Mouse (Mus musculus) MEL (cell line): ENCODE measurements around the gene Cort. TPM values are rescaled to one million over a fixed set of nuclear protein-coding genes. Genes with fewer than 3 reads are reported as not detected.
A peak's percentile ranks its signal among the peaks of the same experiment; 100 is the strongest.

Experiments
- DNase-seq: peaks from one replicate; pipeline ENCODE4 v3.0.0; 2011; ENCODE audit warnings: low read depth, low spot score
- H3K27ac ChIP-seq: 2 replicates; pipeline ENCODE4 v1.5.1; 2012; ENCODE audit warnings: low read depth, mild to moderate bottlenecking, control low read depth, low read length, moderate library complexity; ENCODE audit not compliant: control insufficient read depth
- H3K27me3 ChIP-seq, 2 experiments: fragments of 150-350 bp in 1 of 2; sonication (generic) in 1 of 2; 2 replicates each; pipeline ENCODE4 v1.6.1; 2012; ENCODE audit warnings: low read length in 2 of 2, mild to moderate bottlenecking in 2 of 2, improper control_type of control experiment in 1 of 2, moderate library complexity in 1 of 2; ENCODE audit not compliant: insufficient read depth in 2 of 2, control insufficient read depth in 1 of 2
- H3K36me3 ChIP-seq, 2 experiments: 2 replicates each; pipeline ENCODE4 v1.6.1; 2012 to 2014; ENCODE audit warnings: low read length in 2 of 2, improper control_type of control experiment in 1 of 2, inconsistent platforms in 1 of 2, mild to moderate bottlenecking in 1 of 2; ENCODE audit not compliant: insufficient read depth in 2 of 2, control insufficient read depth in 1 of 2
- H3K4me1 ChIP-seq, 2 experiments: fragments of 150-350 bp in 1 of 2; sonication (generic) in 1 of 2; 2 replicates each; pipeline ENCODE4 v1.6.1; 2012; ENCODE audit warnings: low read length in 2 of 2, improper control_type of control experiment in 1 of 2, mild to moderate bottlenecking in 1 of 2; ENCODE audit not compliant: insufficient read depth in 2 of 2, control insufficient read depth in 1 of 2
- H3K4me3 ChIP-seq, 2 experiments: fragments of 150-350 bp in 1 of 2; sonication (generic) in 1 of 2; 2 replicates each; pipeline ENCODE4 v1.5.1; 2012; ENCODE audit warnings: low read depth in 2 of 2, low read length in 2 of 2, mild to moderate bottlenecking in 2 of 2, moderate library complexity in 2 of 2, control low read depth in 1 of 2, improper control_type of control experiment in 1 of 2; ENCODE audit not compliant: control insufficient read depth in 1 of 2, insufficient read depth in 1 of 2
- H3K79me2 ChIP-seq: 2 replicates; pipeline ENCODE4 v1.6.1; 2012; ENCODE audit warnings: mild to moderate bottlenecking, low read length, moderate library complexity; ENCODE audit not compliant: control insufficient read depth, poor library complexity, insufficient read depth
- H3K9ac ChIP-seq: 2 replicates; pipeline ENCODE4 v1.6.1; 2012; ENCODE audit warnings: low read depth, mild to moderate bottlenecking, control low read depth, low read length, moderate library complexity; ENCODE audit not compliant: control insufficient read depth, poor library complexity, severe bottlenecking
- H3K9me3 ChIP-seq: fragments of 150-350 bp; sonication (generic); replicated peaks from 2 replicates; pipeline ENCODE4 v1.6.1; 2012; ENCODE audit warnings: mild to moderate bottlenecking, low read length, improper control_type of control experiment, moderate library complexity; ENCODE audit not compliant: insufficient read depth
- BHLHE40 ChIP-seq: IDR thresholded peaks from 2 replicates; pipeline ENCODE4 v1.6.1; 2012; ENCODE audit warnings: low read depth, mild to moderate bottlenecking, inconsistent platforms, low read length, improper control_type of control experiment, borderline replicate concordance
- CHD1 ChIP-seq: IDR thresholded peaks from 2 replicates; pipeline ENCODE4 v1.6.1; 2012; ENCODE audit warnings: low read depth, mild to moderate bottlenecking, inconsistent platforms, low read length, improper control_type of control experiment
- CTCF ChIP-seq, 3 experiments: IDR thresholded peaks in 2 of 3; conservative IDR thresholded peaks in 1 of 3; 2 replicates each; pipeline ENCODE4 v1.5.1; 2011 to 2012; ENCODE audit warnings: low read length in 3 of 3, low read depth in 2 of 3, mild to moderate bottlenecking in 2 of 3, improper control_type of control experiment in 1 of 3, inconsistent platforms in 1 of 3, mixed read lengths in 1 of 3, moderate library complexity in 1 of 3; ENCODE audit not compliant: control insufficient read depth in 1 of 3, insufficient read depth in 1 of 3, poor library complexity in 1 of 3, severe bottlenecking in 1 of 3
- ELF1 ChIP-seq: IDR thresholded peaks from 2 replicates; pipeline ENCODE4 v1.6.1; 2014; ENCODE audit warnings: low read depth, mild to moderate bottlenecking, inconsistent platforms, low read length, improper control_type of control experiment, moderate library complexity
- EP300 ChIP-seq, 2 experiments: IDR thresholded peaks; 2 replicates each; pipeline ENCODE4 v1.6.1; 2011; ENCODE audit warnings: improper control_type of control experiment in 2 of 2, low read length in 2 of 2, low read depth in 1 of 2, mild to moderate bottlenecking in 1 of 2
- GABPA ChIP-seq: IDR thresholded peaks from 2 replicates; pipeline ENCODE4 v1.6.1; 2012; ENCODE audit warnings: low read depth, mild to moderate bottlenecking, inconsistent platforms, low read length, improper control_type of control experiment, moderate library complexity
- JUND ChIP-seq: IDR thresholded peaks from 2 replicates; pipeline ENCODE4 v1.6.1; 2011; ENCODE audit warnings: low read depth, mild to moderate bottlenecking, improper control_type of control experiment, low read length
- KAT2A ChIP-seq: conservative IDR thresholded peaks from 2 replicates; pipeline ENCODE4 v1.6.1; 2012; ENCODE audit warnings: low read depth, low read length, improper control_type of control experiment, inconsistent platforms
- MAX ChIP-seq: IDR thresholded peaks from 2 replicates; pipeline ENCODE4 v1.6.1; 2011; ENCODE audit warnings: low read length, improper control_type of control experiment
- MEF2A ChIP-seq: IDR thresholded peaks from 2 replicates; pipeline ENCODE4 v1.6.1; 2014; ENCODE audit warnings: low read depth, mild to moderate bottlenecking, inconsistent platforms, low read length, improper control_type of control experiment; ENCODE audit not compliant: poor library complexity, insufficient replicate concordance, severe bottlenecking; ENCODE audit errors: extremely low read depth
- MXI1 ChIP-seq: IDR thresholded peaks from 2 replicates; pipeline ENCODE4 v1.6.1; 2011; ENCODE audit warnings: mild to moderate bottlenecking, low read depth, low read length, improper control_type of control experiment
- MYB ChIP-seq: IDR thresholded peaks from 2 replicates; pipeline ENCODE4 v1.6.1; 2011; ENCODE audit warnings: mild to moderate bottlenecking, low read depth, low read length, improper control_type of control experiment
- MYC ChIP-seq: IDR thresholded peaks from 2 replicates; pipeline ENCODE4 v1.6.1; 2011; ENCODE audit warnings: low read depth, mild to moderate bottlenecking, low read length, improper control_type of control experiment, moderate library complexity
- NELFE ChIP-seq: IDR thresholded peaks from 2 replicates; pipeline ENCODE4 v1.6.1; 2011; ENCODE audit warnings: low read depth, low read length, improper control_type of control experiment
- POLR2AphosphoS5 ChIP-seq: IDR thresholded peaks from 2 replicates; pipeline ENCODE4 v1.6.1; 2012; ENCODE audit warnings: low read depth, borderline replicate concordance, mild to moderate bottlenecking, inconsistent platforms, low read length, moderate library complexity, mixed read lengths
- RAD21 ChIP-seq: IDR thresholded peaks from 2 replicates; pipeline ENCODE4 v1.6.1; 2011; ENCODE audit warnings: mild to moderate bottlenecking, low read depth, low read length, improper control_type of control experiment
- RCOR1 ChIP-seq: IDR thresholded peaks from 2 replicates; pipeline ENCODE4 v1.6.1; 2012; ENCODE audit warnings: low read depth, mild to moderate bottlenecking, inconsistent platforms, low read length, improper control_type of control experiment
- SMC3 ChIP-seq: IDR thresholded peaks from 2 replicates; pipeline ENCODE4 v1.6.1; 2011; ENCODE audit warnings: low read depth, low read length, improper control_type of control experiment
- TAL1 ChIP-seq: IDR thresholded peaks from 2 replicates; pipeline ENCODE4 v1.6.1; 2012; ENCODE audit warnings: mild to moderate bottlenecking, inconsistent platforms, low read length, moderate library complexity, mixed read lengths
- TCF12 ChIP-seq: IDR thresholded peaks from 2 replicates; pipeline ENCODE4 v1.6.1; 2014; ENCODE audit warnings: low read depth, mild to moderate bottlenecking, inconsistent platforms, low read length, improper control_type of control experiment, moderate library complexity
- UBTF ChIP-seq: IDR thresholded peaks from 2 replicates; pipeline ENCODE4 v1.6.1; 2012; ENCODE audit warnings: low read depth, mild to moderate bottlenecking, inconsistent platforms, low read length, improper control_type of control experiment, moderate library complexity, borderline replicate concordance; ENCODE audit not compliant: insufficient read depth
- USF1 ChIP-seq: IDR thresholded peaks from 2 replicates; pipeline ENCODE4 v1.6.1; 2014; ENCODE audit warnings: low read depth, mild to moderate bottlenecking, inconsistent platforms, low read length, improper control_type of control experiment, moderate library complexity
- ZC3H11A ChIP-seq: IDR thresholded peaks from 2 replicates; pipeline ENCODE4 v1.6.1; 2012; ENCODE audit warnings: low read depth, mild to moderate bottlenecking, inconsistent platforms, low read length, improper control_type of control experiment
- polyA plus RNA-seq, 2 experiments: library from polyadenylated mRNA; stranded (reverse) in 1 of 2; unstranded in 1 of 2; fragments of >175 nt in 1 of 2; fragments of >200 nt in 1 of 2; gene quantifications; 2 replicates each; pipeline versions ENCODE4 v1.2.1 to v1.2.4; 2012; ENCODE audit warnings: low replicate concordance in 2 of 2, low read depth in 1 of 2; ENCODE audit not compliant: insufficient read length in 2 of 2, insufficient read depth in 1 of 2, missing spikeins in 1 of 2
- total RNA-seq: library from RNA; depleted of rRNA; stranded (reverse); fragments of 300-350 nt; gene quantifications from 2 replicates; pipeline ENCODE4 v1.2.3, GENCODE M21; 2012

Gene Cort
- total and polyA plus RNA-seq, 3 experiments: 0.39 to 2.0 TPM; not detected in 1

DNA sequence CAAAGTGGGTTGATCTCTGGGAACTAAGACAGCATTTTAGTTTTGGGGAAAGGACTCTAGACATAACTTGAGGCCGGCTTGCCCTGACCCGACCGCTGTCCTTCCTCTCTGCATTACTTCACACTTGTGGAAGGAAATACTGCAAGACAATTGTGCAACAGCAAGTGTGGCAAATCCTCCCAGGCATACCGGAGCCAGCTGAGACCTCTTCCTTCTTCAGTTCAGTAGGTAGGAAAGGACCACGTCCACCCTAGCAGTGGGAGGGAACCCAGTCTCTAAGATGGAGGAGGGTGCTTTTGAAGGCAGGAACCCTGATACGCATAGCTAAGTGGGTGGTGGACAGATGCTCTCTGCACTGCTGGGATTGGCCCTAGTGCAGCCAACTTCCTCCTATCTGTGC, 29.1 kb upstream of the Cort start:
- TF ChIP-seq POLR2AphosphoS5 (no peak), ZC3H11A (no peak), NELFE (no peak), TCF12 (no peak), JUND (no peak), RAD21 (no peak), EP300 (IDR thresholded peaks at IDR 0.05; ENCODE audit: low read depth in 1 of 2, low read length in 2 of 2) (no peak), KAT2A (no peak), MYB (no peak), MXI1 (no peak), MAX (no peak)
- H3K9me3 ChIP-seq: no peaks in the 10 kb centered on the region
- peaks cover 14 to 25% of the 10 kb centered on the region in 2 experiments for H3K36me3 ChIP-seq
- H3K27ac ChIP-seq: no peak overlapping the region
- DNase-seq: no peak
- H3K27me3 ChIP-seq: no peaks in the 10 kb centered on the region
- H3K4me3 ChIP-seq: no peak overlapping the region
- no peaks in the 10 kb centered on the region for H3K79me2 ChIP-seq
- H3K9ac ChIP-seq: no peak overlapping the region
- H3K4me1 ChIP-seq: peaks cover 12 to 23% of the 10 kb centered on the region in 2 experiments

DNA sequence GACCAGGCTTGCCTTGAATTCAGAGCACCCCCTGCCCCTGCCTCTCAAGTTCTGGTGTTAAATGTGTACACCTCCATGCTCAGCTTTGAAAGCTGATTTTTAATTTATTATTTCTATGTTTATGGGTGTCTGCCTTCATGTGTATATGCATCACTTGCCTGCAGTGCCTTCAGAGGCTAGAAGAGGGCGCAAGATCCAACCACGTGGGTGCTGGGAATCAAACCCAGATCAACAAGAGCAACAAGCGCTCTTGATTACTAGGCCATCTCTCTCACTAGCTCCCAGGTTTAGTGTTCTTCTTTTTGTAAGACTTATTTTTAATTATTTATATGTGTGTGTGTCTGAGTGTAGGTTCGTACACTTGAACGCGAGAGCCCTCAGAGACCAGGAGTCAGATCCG, 28.3 kb upstream of the Cort start:
- Histone ChIP-seq H3K9ac (no peak overlapping the region), H3K4me3 (no peak overlapping the region), H3K27me3 (no peaks in the 10 kb centered on the region), H3K4me1 (peaks cover 11 to 15% of the 10 kb centered on the region in 2 experiments), H3K79me2 (no peaks in the 10 kb centered on the region), H3K9me3 (no peaks in the 10 kb centered on the region)
- no peak for DNase-seq
- TF ChIP-seq CTCF (IDR thresholded peaks at IDR 0.05 in 2 of 3, conservative IDR thresholded peaks at IDR 0.05 in 1 of 3; ENCODE audit: control insufficient read depth in 1 of 3, insufficient read depth in 1 of 3, low read depth in 2 of 3, low read length in 3 of 3, poor library complexity in 1 of 3, severe bottlenecking in 1 of 3) (peak in 2 of 3 experiments; percentile 10 to 22; a peak in 3 of 6 replicates), MAX (no peak)
- TF ChIP-seq, all 39 proteins: peak for 1
- Histone ChIP-seq H3K27ac (no peak overlapping the region), H3K36me3 (peaks cover 14 to 17% of the 10 kb centered on the region in 2 experiments)

DNA sequence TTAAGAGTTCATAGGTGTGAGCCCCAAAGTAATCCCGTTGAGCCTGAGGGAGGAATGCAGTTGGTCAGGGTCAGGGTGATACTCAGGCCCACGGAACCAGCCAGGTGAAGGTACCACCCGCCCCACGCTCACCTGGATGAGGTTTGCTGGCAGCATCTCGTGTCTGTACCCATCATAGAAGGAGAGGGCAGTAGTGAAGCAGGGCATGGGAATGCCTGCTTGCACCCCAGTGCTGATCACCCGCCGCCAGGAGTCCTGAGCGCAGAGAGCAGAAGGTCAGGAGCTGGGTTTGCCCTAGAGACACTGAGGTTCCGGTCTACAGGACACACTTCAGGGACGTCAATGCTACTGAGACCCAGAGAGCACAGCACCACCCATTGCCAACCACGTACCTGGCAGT, 24.2 kb upstream of the Cort start:
- H3K36me3 ChIP-seq: peaks cover 0 to 6% of the 10 kb centered on the region in 2 experiments; a peak in 3 of 4 replicates
- no peaks in the 10 kb centered on the region for H3K9me3 ChIP-seq
- H3K9ac ChIP-seq: no peak overlapping the region
- no peak overlapping the region for H3K4me3 ChIP-seq
- TF ChIP-seq UBTF (no peak), NELFE (no peak), TAL1 (no peak), CHD1 (no peak), RCOR1 (no peak), POLR2AphosphoS5 (no peak), GABPA (no peak), MXI1 (no peak), USF1 (no peak), MYC (no peak), MEF2A (no peak), ELF1 (no peak), BHLHE40 (no peak), MAX (no peak), ZC3H11A (no peak), EP300 (IDR thresholded peaks at IDR 0.05; ENCODE audit: low read depth in 1 of 2, low read length in 2 of 2) (no peak), SMC3 (no peak)
- no peak for DNase-seq
- no peaks in the 10 kb centered on the region for H3K27me3 ChIP-seq
- no peak overlapping the region for H3K27ac ChIP-seq
- H3K79me2 ChIP-seq: no peaks in the 10 kb centered on the region
- no peaks in the 10 kb centered on the region; a peak in 1 of 4 replicates for H3K4me1 ChIP-seq
